Mouse (Mus musculus) MEL (cell line): ENCODE results near the gene Yipf7. TPM values are rescaled to one million over a fixed set of nuclear protein-coding genes. Genes with fewer than 3 reads are reported as not detected.
A peak's percentile ranks its signal among the peaks of the same experiment; 100 is the strongest.

Source experiments
- DNase-seq: peaks from one replicate; pipeline ENCODE4 v3.0.0; 2011; ENCODE audit warnings: low read depth, low spot score
- H3K27ac ChIP-seq: 2 replicates; pipeline ENCODE4 v1.5.1; 2012; ENCODE audit warnings: low read depth, mild to moderate bottlenecking, control low read depth, low read length, moderate library complexity; ENCODE audit not compliant: control insufficient read depth
- H3K27me3 ChIP-seq, 2 experiments: fragments of 150-350 bp in 1 of 2; sonication (generic) in 1 of 2; 2 replicates each; pipeline ENCODE4 v1.6.1; 2012; ENCODE audit warnings: low read length in 2 of 2, mild to moderate bottlenecking in 2 of 2, improper control_type of control experiment in 1 of 2, moderate library complexity in 1 of 2; ENCODE audit not compliant: insufficient read depth in 2 of 2, control insufficient read depth in 1 of 2
- H3K36me3 ChIP-seq, 2 experiments: 2 replicates each; pipeline ENCODE4 v1.6.1; 2012 to 2014; ENCODE audit warnings: low read length in 2 of 2, improper control_type of control experiment in 1 of 2, inconsistent platforms in 1 of 2, mild to moderate bottlenecking in 1 of 2; ENCODE audit not compliant: insufficient read depth in 2 of 2, control insufficient read depth in 1 of 2
- H3K4me1 ChIP-seq, 2 experiments: fragments of 150-350 bp in 1 of 2; sonication (generic) in 1 of 2; 2 replicates each; pipeline ENCODE4 v1.6.1; 2012; ENCODE audit warnings: low read length in 2 of 2, improper control_type of control experiment in 1 of 2, mild to moderate bottlenecking in 1 of 2; ENCODE audit not compliant: insufficient read depth in 2 of 2, control insufficient read depth in 1 of 2
- H3K4me3 ChIP-seq, 2 experiments: fragments of 150-350 bp in 1 of 2; sonication (generic) in 1 of 2; 2 replicates each; pipeline ENCODE4 v1.5.1; 2012; ENCODE audit warnings: low read depth in 2 of 2, low read length in 2 of 2, mild to moderate bottlenecking in 2 of 2, moderate library complexity in 2 of 2, control low read depth in 1 of 2, improper control_type of control experiment in 1 of 2; ENCODE audit not compliant: control insufficient read depth in 1 of 2, insufficient read depth in 1 of 2
- H3K79me2 ChIP-seq: 2 replicates; pipeline ENCODE4 v1.6.1; 2012; ENCODE audit warnings: mild to moderate bottlenecking, low read length, moderate library complexity; ENCODE audit not compliant: control insufficient read depth, poor library complexity, insufficient read depth
- H3K9ac ChIP-seq: 2 replicates; pipeline ENCODE4 v1.6.1; 2012; ENCODE audit warnings: low read depth, mild to moderate bottlenecking, control low read depth, low read length, moderate library complexity; ENCODE audit not compliant: control insufficient read depth, poor library complexity, severe bottlenecking
- H3K9me3 ChIP-seq: fragments of 150-350 bp; sonication (generic); replicated peaks from 2 replicates; pipeline ENCODE4 v1.6.1; 2012; ENCODE audit warnings: mild to moderate bottlenecking, low read length, improper control_type of control experiment, moderate library complexity; ENCODE audit not compliant: insufficient read depth
- BHLHE40 ChIP-seq: IDR thresholded peaks from 2 replicates; pipeline ENCODE4 v1.6.1; 2012; ENCODE audit warnings: low read depth, mild to moderate bottlenecking, inconsistent platforms, low read length, improper control_type of control experiment, borderline replicate concordance
- CHD1 ChIP-seq: IDR thresholded peaks from 2 replicates; pipeline ENCODE4 v1.6.1; 2012; ENCODE audit warnings: low read depth, mild to moderate bottlenecking, inconsistent platforms, low read length, improper control_type of control experiment
- CHD2 ChIP-seq: IDR thresholded peaks from 2 replicates; pipeline ENCODE4 v1.6.1; 2011; ENCODE audit warnings: low read length, improper control_type of control experiment
- CTCF ChIP-seq, 3 experiments: IDR thresholded peaks in 2 of 3; conservative IDR thresholded peaks in 1 of 3; 2 replicates each; pipeline ENCODE4 v1.5.1; 2011 to 2012; ENCODE audit warnings: low read length in 3 of 3, low read depth in 2 of 3, mild to moderate bottlenecking in 2 of 3, improper control_type of control experiment in 1 of 3, inconsistent platforms in 1 of 3, mixed read lengths in 1 of 3, moderate library complexity in 1 of 3; ENCODE audit not compliant: control insufficient read depth in 1 of 3, insufficient read depth in 1 of 3, poor library complexity in 1 of 3, severe bottlenecking in 1 of 3
- ELF1 ChIP-seq: IDR thresholded peaks from 2 replicates; pipeline ENCODE4 v1.6.1; 2014; ENCODE audit warnings: low read depth, mild to moderate bottlenecking, inconsistent platforms, low read length, improper control_type of control experiment, moderate library complexity
- EP300 ChIP-seq, 2 experiments: IDR thresholded peaks; 2 replicates each; pipeline ENCODE4 v1.6.1; 2011; ENCODE audit warnings: improper control_type of control experiment in 2 of 2, low read length in 2 of 2, low read depth in 1 of 2, mild to moderate bottlenecking in 1 of 2
- ETS1 ChIP-seq: IDR thresholded peaks from 2 replicates; pipeline ENCODE4 v1.6.1; 2012; ENCODE audit warnings: low read depth, mild to moderate bottlenecking, inconsistent platforms, low read length, improper control_type of control experiment, moderate library complexity
- GABPA ChIP-seq: IDR thresholded peaks from 2 replicates; pipeline ENCODE4 v1.6.1; 2012; ENCODE audit warnings: low read depth, mild to moderate bottlenecking, inconsistent platforms, low read length, improper control_type of control experiment, moderate library complexity
- GATA1 ChIP-seq: IDR thresholded peaks from 2 replicates; pipeline ENCODE4 v1.6.1; 2011; ENCODE audit warnings: low read depth, low read length, improper control_type of control experiment
- HCFC1 ChIP-seq: IDR thresholded peaks from 2 replicates; pipeline ENCODE4 v1.6.1; 2012; ENCODE audit warnings: low read depth, mild to moderate bottlenecking, inconsistent platforms, low read length, improper control_type of control experiment, moderate library complexity
- KAT2A ChIP-seq: conservative IDR thresholded peaks from 2 replicates; pipeline ENCODE4 v1.6.1; 2012; ENCODE audit warnings: low read depth, low read length, improper control_type of control experiment, inconsistent platforms
- MAFK ChIP-seq: IDR thresholded peaks from 2 replicates; pipeline ENCODE4 v1.6.1; 2011; ENCODE audit warnings: low read depth, mild to moderate bottlenecking, low read length, improper control_type of control experiment, borderline replicate concordance
- MAX ChIP-seq: IDR thresholded peaks from 2 replicates; pipeline ENCODE4 v1.6.1; 2011; ENCODE audit warnings: low read length, improper control_type of control experiment
- MAZ ChIP-seq: IDR thresholded peaks from 2 replicates; pipeline ENCODE4 v1.6.1; 2012; ENCODE audit warnings: low read depth, mild to moderate bottlenecking, inconsistent platforms, low read length, improper control_type of control experiment
- MEF2A ChIP-seq: IDR thresholded peaks from 2 replicates; pipeline ENCODE4 v1.6.1; 2014; ENCODE audit warnings: low read depth, mild to moderate bottlenecking, inconsistent platforms, low read length, improper control_type of control experiment; ENCODE audit not compliant: poor library complexity, insufficient replicate concordance, severe bottlenecking; ENCODE audit errors: extremely low read depth
- MXI1 ChIP-seq: IDR thresholded peaks from 2 replicates; pipeline ENCODE4 v1.6.1; 2011; ENCODE audit warnings: mild to moderate bottlenecking, low read depth, low read length, improper control_type of control experiment
- MYB ChIP-seq: IDR thresholded peaks from 2 replicates; pipeline ENCODE4 v1.6.1; 2011; ENCODE audit warnings: mild to moderate bottlenecking, low read depth, low read length, improper control_type of control experiment
- MYC ChIP-seq: IDR thresholded peaks from 2 replicates; pipeline ENCODE4 v1.6.1; 2011; ENCODE audit warnings: low read depth, mild to moderate bottlenecking, low read length, improper control_type of control experiment, moderate library complexity
- NELFE ChIP-seq: IDR thresholded peaks from 2 replicates; pipeline ENCODE4 v1.6.1; 2011; ENCODE audit warnings: low read depth, low read length, improper control_type of control experiment
- POLR2A ChIP-seq, 2 experiments: IDR thresholded peaks; 2 replicates each; pipeline ENCODE4 v1.6.1; 2011 to 2012; ENCODE audit warnings: low read length in 2 of 2, mild to moderate bottlenecking in 2 of 2, control low read depth in 1 of 2, improper control_type of control experiment in 1 of 2, low read depth in 1 of 2, moderate library complexity in 1 of 2; ENCODE audit not compliant: control insufficient read depth in 1 of 2, insufficient read depth in 1 of 2, poor library complexity in 1 of 2
- POLR2AphosphoS2 ChIP-seq: IDR thresholded peaks from 2 replicates; pipeline ENCODE4 v1.6.1; 2011; ENCODE audit warnings: low read length, improper control_type of control experiment
- POLR2AphosphoS5 ChIP-seq: IDR thresholded peaks from 2 replicates; pipeline ENCODE4 v1.6.1; 2012; ENCODE audit warnings: low read depth, borderline replicate concordance, mild to moderate bottlenecking, inconsistent platforms, low read length, moderate library complexity, mixed read lengths
- RAD21 ChIP-seq: IDR thresholded peaks from 2 replicates; pipeline ENCODE4 v1.6.1; 2011; ENCODE audit warnings: mild to moderate bottlenecking, low read depth, low read length, improper control_type of control experiment
- RCOR1 ChIP-seq: IDR thresholded peaks from 2 replicates; pipeline ENCODE4 v1.6.1; 2012; ENCODE audit warnings: low read depth, mild to moderate bottlenecking, inconsistent platforms, low read length, improper control_type of control experiment
- SIN3A ChIP-seq: IDR thresholded peaks from 2 replicates; pipeline ENCODE4 v1.6.1; 2012; ENCODE audit warnings: low read length, improper control_type of control experiment, inconsistent platforms
- SMC3 ChIP-seq: IDR thresholded peaks from 2 replicates; pipeline ENCODE4 v1.6.1; 2011; ENCODE audit warnings: low read depth, low read length, improper control_type of control experiment
- TAL1 ChIP-seq: IDR thresholded peaks from 2 replicates; pipeline ENCODE4 v1.6.1; 2012; ENCODE audit warnings: mild to moderate bottlenecking, inconsistent platforms, low read length, moderate library complexity, mixed read lengths
- TBP ChIP-seq: IDR thresholded peaks from 2 replicates; pipeline ENCODE4 v1.8.0; 2011; ENCODE audit warnings: low read depth, low read length, improper control_type of control experiment
- TCF12 ChIP-seq: IDR thresholded peaks from 2 replicates; pipeline ENCODE4 v1.6.1; 2014; ENCODE audit warnings: low read depth, mild to moderate bottlenecking, inconsistent platforms, low read length, improper control_type of control experiment, moderate library complexity
- UBTF ChIP-seq: IDR thresholded peaks from 2 replicates; pipeline ENCODE4 v1.6.1; 2012; ENCODE audit warnings: low read depth, mild to moderate bottlenecking, inconsistent platforms, low read length, improper control_type of control experiment, moderate library complexity, borderline replicate concordance; ENCODE audit not compliant: insufficient read depth
- USF1 ChIP-seq: IDR thresholded peaks from 2 replicates; pipeline ENCODE4 v1.6.1; 2014; ENCODE audit warnings: low read depth, mild to moderate bottlenecking, inconsistent platforms, low read length, improper control_type of control experiment, moderate library complexity
- USF2 ChIP-seq, 2 experiments: IDR thresholded peaks; 2 replicates each; pipeline ENCODE4 v1.6.1; 2011 to 2012; ENCODE audit warnings: improper control_type of control experiment in 2 of 2, low read length in 2 of 2, borderline replicate concordance in 1 of 2, inconsistent platforms in 1 of 2, low read depth in 1 of 2, mild to moderate bottlenecking in 1 of 2; ENCODE audit not compliant: insufficient read depth in 1 of 2
- ZC3H11A ChIP-seq: IDR thresholded peaks from 2 replicates; pipeline ENCODE4 v1.6.1; 2012; ENCODE audit warnings: low read depth, mild to moderate bottlenecking, inconsistent platforms, low read length, improper control_type of control experiment
- ZKSCAN1 ChIP-seq: IDR thresholded peaks from 2 replicates; pipeline ENCODE4 v1.6.1; 2012; ENCODE audit warnings: low read depth, mild to moderate bottlenecking, inconsistent platforms, low read length, improper control_type of control experiment, moderate library complexity
- ZMIZ1 ChIP-seq: IDR thresholded peaks from 2 replicates; pipeline ENCODE4 v1.6.1; 2012; ENCODE audit warnings: low read depth, mild to moderate bottlenecking, inconsistent platforms, low read length, improper control_type of control experiment, moderate library complexity
- ZNF384 ChIP-seq: IDR thresholded peaks from 2 replicates; pipeline ENCODE4 v1.6.1; 2012; ENCODE audit warnings: low read depth, mild to moderate bottlenecking, inconsistent platforms, low read length, improper control_type of control experiment
- polyA plus RNA-seq, 2 experiments: library from polyadenylated mRNA; stranded (reverse) in 1 of 2; unstranded in 1 of 2; fragments of >175 nt in 1 of 2; fragments of >200 nt in 1 of 2; gene quantifications; 2 replicates each; pipeline versions ENCODE4 v1.2.1 to v1.2.4; 2012; ENCODE audit warnings: low replicate concordance in 2 of 2, low read depth in 1 of 2; ENCODE audit not compliant: insufficient read length in 2 of 2, insufficient read depth in 1 of 2, missing spikeins in 1 of 2
- total RNA-seq: library from RNA; depleted of rRNA; stranded (reverse); fragments of 300-350 nt; gene quantifications from 2 replicates; pipeline ENCODE4 v1.2.3, GENCODE M21; 2012

The Yipf7 gene
- total and polyA plus RNA-seq, 3 experiments, result not detected

- Histone ChIP-seq H3K79me2 (peaks cover 9% of the 10 kb centered on the region), H3K36me3 (peaks cover 9 to 11% of the 10 kb centered on the region in 2 experiments), H3K27me3 (no peaks in the 10 kb centered on the region), H3K4me1 (peaks cover 0 to 2% of the 10 kb centered on the region in 2 experiments; a peak in 1 of 4 replicates), H3K4me3 (peak within 1 kb of the TSS; percentile 73 to 96), H3K27ac (peak within 1 kb of the TSS; percentile 41), H3K9ac (peak within 1 kb of the TSS; percentile 87), H3K9me3 (no peaks in the 10 kb centered on the region)
- DNase-seq, result peak; percentile 88
- no peak for TF ChIP-seq BHLHE40
- TF ChIP-seq UBTF, result no peak
- no peak for TF ChIP-seq MEF2A
- TF ChIP-seq RAD21, result no peak
- no peak for TF ChIP-seq MAFK
- TF ChIP-seq ZMIZ1, result peak; percentile 76
- peak; percentile 56; the same call in 1 of the 2 replicates for TF ChIP-seq MYC
- TF ChIP-seq HCFC1, result peak; percentile 93
- TF ChIP-seq KAT2A, result peak; percentile 78
- peak; percentile 50 to 81; a peak in 3 of 4 replicates for TF ChIP-seq POLR2A (IDR thresholded peaks at IDR 0.05; ENCODE audit: control insufficient read depth in 1 of 2, insufficient read depth in 1 of 2, low read depth in 1 of 2, low read length in 2 of 2, poor library complexity in 1 of 2)
- no peak for TF ChIP-seq CTCF (IDR thresholded peaks at IDR 0.05 in 2 of 3, conservative IDR thresholded peaks at IDR 0.05 in 1 of 3; ENCODE audit: control insufficient read depth in 1 of 3, insufficient read depth in 1 of 3, low read depth in 2 of 3, low read length in 3 of 3, poor library complexity in 1 of 3, severe bottlenecking in 1 of 3)
- TF ChIP-seq CHD1, result no peak
- peak in 1 of 2 experiments; percentile 29; a peak in 1 of 4 replicates for TF ChIP-seq EP300 (IDR thresholded peaks at IDR 0.05; ENCODE audit: low read depth in 1 of 2, low read length in 2 of 2)
- no peak for TF ChIP-seq USF1
- no peak for TF ChIP-seq SMC3
- no peak for TF ChIP-seq ELF1
- no peak; the same call in 1 of the 2 replicates for TF ChIP-seq CHD2
- peak; percentile 83 for TF ChIP-seq MXI1
- peak; percentile 66; the same call in 1 of the 2 replicates for TF ChIP-seq SIN3A
- TF ChIP-seq MAZ, result peak; percentile 85; the same call in 1 of the 2 replicates
- TF ChIP-seq GABPA, result no peak
- peak; percentile 81 for TF ChIP-seq MAX
- TF ChIP-seq MYB, result no peak
- TF ChIP-seq TAL1, result no peak
- peak; percentile 65; the same call in 1 of the 2 replicates for TF ChIP-seq TBP
- TF ChIP-seq POLR2AphosphoS2, result peak; percentile 64; the same call in 1 of the 2 replicates
- TF ChIP-seq ETS1, result peak; percentile 46; the same call in 1 of the 2 replicates
- TF ChIP-seq NELFE, result no peak; the same call in none of the 2 replicates
- TF ChIP-seq POLR2AphosphoS5, result no peak
- TF ChIP-seq GATA1, result no peak
- peak; percentile 45; the same call in 1 of the 2 replicates for TF ChIP-seq TCF12
- no peak for TF ChIP-seq USF2 (IDR thresholded peaks at IDR 0.05; ENCODE audit: borderline replicate concordance in 1 of 2, insufficient read depth in 1 of 2, low read depth in 1 of 2, low read length in 2 of 2)
- TF ChIP-seq ZKSCAN1, result no peak
- TF ChIP-seq RCOR1, result no peak
- no peak for TF ChIP-seq ZNF384
- peak; percentile 39 for TF ChIP-seq ZC3H11A
Measured at GRCm38 (mm10) chr5:69556628-69557403, 14.4 kb upstream of the Yipf7 start, which contains the start of gene Guf1. Gene Guf1, plus strand, starts transcription at chr5:69556923.
